Mouse (Mus musculus) lung, embryonic 14.5 days (tissue): ENCODE measurements around the gene Hist2h2ac. TPM values are rescaled to one million over a fixed set of nuclear protein-coding genes. Genes with fewer than 3 reads are reported as not detected.
A peak's percentile ranks its signal among the peaks of the same experiment; 100 is the strongest.
"Not testable (repeated sequence)": the region's sequence is repeated elsewhere in the genome, so short reads cannot be mapped to it uniquely, and the experiment has no call there.

Experiments
- ATAC-seq: fragments of 200-750 bp; cut with Nextera tagmentation; 2 replicates; pipeline ENCODE4 v1.8.0; 2017; ENCODE audit warnings: mild to moderate bottlenecking, moderate TSS enrichment, moderate library complexity; ENCODE audit not compliant: insufficient read depth
- DNase-seq: peaks from one replicate; pipeline ENCODE4 v3.0.0-alpha.2; 2015
- H3K27ac ChIP-seq: fragments of 300-500 bp; sonication (generic); 2 replicates; pipeline ENCODE4 v1.5.1; 2014; ENCODE audit warnings: low read depth, mild to moderate bottlenecking, moderate library complexity
- H3K27me3 ChIP-seq: fragments of 300-500 bp; sonication (generic); 2 replicates; pipeline ENCODE4 v1.6.1; 2014; ENCODE audit warnings: low read length, control low read depth; ENCODE audit not compliant: insufficient read depth
- H3K36me3 ChIP-seq: fragments of 300-500 bp; sonication (generic); 2 replicates; pipeline ENCODE4 v1.6.1; 2014; ENCODE audit warnings: control low read depth; ENCODE audit not compliant: insufficient read depth
- H3K4me1 ChIP-seq: fragments of 300-500 bp; sonication (generic); 2 replicates; pipeline ENCODE4 v1.6.1; 2014; ENCODE audit warnings: antibody characterized with exemption, control low read depth; ENCODE audit not compliant: insufficient read depth
- H3K4me2 ChIP-seq: fragments of 300-500 bp; sonication (generic); 2 replicates; pipeline ENCODE4 v1.6.1; 2014; ENCODE audit warnings: mild to moderate bottlenecking
- H3K4me3 ChIP-seq: fragments of 300-500 bp; sonication (generic); 2 replicates; pipeline ENCODE4 v1.5.1; 2014; ENCODE audit warnings: low read depth, low read length
- H3K9ac ChIP-seq: fragments of 300-500 bp; sonication (generic); 2 replicates; pipeline ENCODE4 v1.6.1; 2014
- H3K9me3 ChIP-seq: fragments of 300-500 bp; sonication (generic); 2 replicates; pipeline ENCODE4 v1.6.1; 2016; ENCODE audit warnings: low read depth, low read length, control low read depth
- CTCF ChIP-seq: IDR thresholded peaks from 2 replicates; pipeline ENCODE4 v1.5.1; 2016; ENCODE audit warnings: antibody characterized with exemption, low read depth
- WGBS: fragments of 180-500 bp; shearing (Covaris S2); extraction: QIAGEN DNeasy Blood & Tissue Kit; methylation state at CpG from one replicate; pipeline ENCODE4 v1.1.7; 2014; 5-methylcytosine and 5-hydroxymethylcytosine counted together
- polyA plus RNA-seq: library from polyadenylated mRNA; unstranded; fragments of >200 nt; fragmentation: Nextera tagmentation; extraction: Ambion mirVana; gene quantifications from 2 replicates; pipeline ENCODE4 v1.2.1, GENCODE M21; 2014

The Hist2h2ac gene
- polyA plus RNA-seq, 1 experiment from 2014 or later, result 10.8 TPM

GRCm38 (mm10) chr3:96226695-96227648, 6.3 kb upstream of the Hist2h2ac start:
- TF ChIP-seq CTCF, result no peak
- Histone ChIP-seq H3K4me2 (no peak overlapping the region), H3K9me3 (no peaks in the 10 kb centered on the region), H3K9ac (no peak overlapping the region), H3K27me3 (no peaks in the 10 kb centered on the region), H3K27ac (peak overlapping the region; percentile 18; the same call in 1 of the 2 replicates), H3K4me3 (no peak overlapping the region), H3K36me3 (no peaks in the 10 kb centered on the region), H3K4me1 (peaks cover 15% of the 10 kb centered on the region; the same call in 1 of the 2 replicates)
- 49% methylated on average over 8 of the region's 8 CpGs for WGBS
- ATAC-seq (peak; percentile 29; the same call in 1 of the 2 replicates), DNase-seq (no peak)

GRCm38 (mm10) chr3:96225421-96225820, 4.7 kb upstream of the Hist2h2ac start:
- Histone ChIP-seq H3K4me1 (peaks cover 19% of the 10 kb centered on the region; the same call in 1 of the 2 replicates), H3K36me3 (no peaks in the 10 kb centered on the region), H3K27ac (no peak overlapping the region), H3K9ac (peak overlapping the region; percentile 9; the same call in 1 of the 2 replicates), H3K27me3 (no peaks in the 10 kb centered on the region), H3K9me3 (no peaks in the 10 kb centered on the region), H3K4me2 (no peak overlapping the region), H3K4me3 (no peak overlapping the region)
- 52% methylated on average over 2 of the region's 2 CpGs for WGBS
- ATAC-seq, result no peak
- no peak for TF ChIP-seq CTCF
- no peak for DNase-seq

GRCm38 (mm10) chr3:96222774-96223173, 2.1 kb upstream of the Hist2h2ac start:
- Histone ChIP-seq H3K36me3 (no peaks in the 10 kb centered on the region), H3K9ac (no peak overlapping the region), H3K4me1 (peaks cover 19% of the 10 kb centered on the region; the same call in 1 of the 2 replicates), H3K9me3 (no peaks in the 10 kb centered on the region), H3K27ac (no peak overlapping the region), H3K4me3 (peak overlapping the region; percentile 52; the same call in 1 of the 2 replicates), H3K4me2 (peak overlapping the region; percentile 93), H3K27me3 (no peaks in the 10 kb centered on the region)
- TF ChIP-seq CTCF, result no peak
- WGBS, result 93% methylated on average over 4 of the region's 4 CpGs
- DNase-seq (no peak), ATAC-seq (no peak)

- TF ChIP-seq CTCF, result no peak
- DNase-seq (peak; percentile 17), ATAC-seq (no peak)
- Histone ChIP-seq H3K27ac (peak overlapping the region; percentile 99), H3K9me3 (no peaks in the 10 kb centered on the region), H3K4me2 (peak overlapping the region; percentile 93), H3K4me3 (peak overlapping the region; percentile 52), H3K36me3 (no peaks in the 10 kb centered on the region), H3K27me3 (no peaks in the 10 kb centered on the region), H3K4me1 (peaks cover 16% of the 10 kb centered on the region; the same call in 1 of the 2 replicates), H3K9ac (peak overlapping the region; percentile 56)
- 25% methylated on average over 9 of the region's 9 CpGs for WGBS
These were observed 959 bp upstream of the Hist2h2ac start for GRCm38 (mm10) chr3:96221640-96222038.

GRCm38 (mm10) chr3:96220131-96220764, 432 bp downstream of the Hist2h2ac start:
- DNase-seq, result peak; percentile 67
- H3K4me1 ChIP-seq, result peaks cover 15% of the 10 kb centered on the region; the same call in 1 of the 2 replicates
- peak overlapping the region; percentile 93 for H3K4me2 ChIP-seq
- not testable (repeated sequence) for H3K27me3 ChIP-seq, H3K9me3 ChIP-seq, H3K36me3 ChIP-seq
- 1% methylated on average over 30 of the region's 47 CpGs for WGBS
- peak overlapping the region; percentile 99 for H3K27ac ChIP-seq
- H3K4me3 ChIP-seq, result peak overlapping the region; percentile 52
- peak; percentile 5; the same call in 1 of the 2 replicates for ATAC-seq
- peak overlapping the region; percentile 82 for H3K9ac ChIP-seq

- no peak for TF ChIP-seq CTCF
- H3K9me3 ChIP-seq, result no peaks in the 10 kb centered on the region
- WGBS, result under 1% methylated on average over 37 of the region's 37 CpGs
- no peaks in the 10 kb centered on the region for H3K27me3 ChIP-seq
- H3K9ac ChIP-seq, result peak within 1 kb of the TSS; percentile 82
- no peaks in the 10 kb centered on the region for H3K36me3 ChIP-seq
- ATAC-seq, result peak; percentile 85
- H3K27ac ChIP-seq, result peak within 1 kb of the TSS; percentile 99
- peak within 1 kb of the TSS; percentile 52 for H3K4me3 ChIP-seq
- DNase-seq, result peak; percentile 92
- H3K4me1 ChIP-seq, result peaks cover 15% of the 10 kb centered on the region; the same call in 1 of the 2 replicates
- H3K4me2 ChIP-seq, result peak within 1 kb of the TSS; percentile 93
These were observed 984 bp downstream of the Hist2h2ac start, which contains the start of the genes Bola1 and Hist2h2ab for GRCm38 (mm10) chr3:96219661-96220130. Gene Bola1 (minus strand): TSS chr3:96219709. Gene Hist2h2ab (plus strand): TSS chr3:96219865.
